Mouse (Mus musculus) stomach, embryonic 15.5 days (tissue): Measurements from ENCODE around the gene Rab3c. TPM values are rescaled to one million over a fixed set of nuclear protein-coding genes. Genes with fewer than 3 reads are reported as not detected.

Experiments
- ATAC-seq: fragments of 200-750 bp; cut with Nextera tagmentation; 2 replicates; pipeline ENCODE4 v1.8.0; 2017; ENCODE audit warnings: low read depth, moderate number of reproducible peaks, moderate TSS enrichment; ENCODE audit not compliant: insufficient read depth, low FRiP score
- H3K27ac ChIP-seq: fragments of 300-500 bp; sonication (generic); 2 replicates; pipeline ENCODE4 v1.5.1; 2015; ENCODE audit warnings: mild to moderate bottlenecking, inconsistent platforms
- H3K27me3 ChIP-seq: fragments of 300-500 bp; sonication (generic); replicated peaks from 2 replicates; pipeline ENCODE4 v1.6.1; 2015; ENCODE audit warnings: inconsistent platforms
- H3K36me3 ChIP-seq: fragments of 300-500 bp; sonication (generic); 2 replicates; pipeline ENCODE4 v1.6.1; 2015; ENCODE audit warnings: inconsistent platforms
- H3K4me1 ChIP-seq: fragments of 300-500 bp; sonication (generic); 2 replicates; pipeline ENCODE4 v1.6.1; 2015; ENCODE audit warnings: inconsistent platforms
- H3K4me2 ChIP-seq: fragments of 300-500 bp; sonication (generic); 2 replicates; pipeline ENCODE4 v1.6.1; 2015; ENCODE audit warnings: mild to moderate bottlenecking, inconsistent platforms
- H3K4me3 ChIP-seq: fragments of 300-500 bp; sonication (generic); replicated peaks from 2 replicates; pipeline ENCODE4 v1.5.1; 2015; ENCODE audit warnings: inconsistent platforms
- H3K9ac ChIP-seq: fragments of 300-500 bp; sonication (generic); 2 replicates; pipeline ENCODE4 v1.6.1; 2015; ENCODE audit warnings: inconsistent platforms
- H3K9me3 ChIP-seq: fragments of 300-500 bp; sonication (generic); 2 replicates; pipeline ENCODE4 v1.6.1; 2016; ENCODE audit warnings: inconsistent platforms
- WGBS: fragments of 180-500 bp; shearing (Covaris S2); methylation state at CpG from one replicate; pipeline ENCODE4 v1.1.7; 2015; 5-methylcytosine and 5-hydroxymethylcytosine counted together
- polyA plus RNA-seq: library from polyadenylated mRNA; unstranded; fragments of >200 nt; fragmentation: Nextera tagmentation; extraction: Ambion mirVana; gene quantifications from 2 replicates; pipeline ENCODE4 v1.2.1, GENCODE M21; 2015

Gene Rab3c
- polyA plus RNA-seq, 1 experiment from 2014 or later = 4.8 TPM

- Histone ChIP-seq H3K27me3 (no peaks in the 10 kb centered on the region), H3K9ac (no peak overlapping the region), H3K36me3 (no peaks in the 10 kb centered on the region), H3K9me3 (no peaks in the 10 kb centered on the region), H3K4me1 (no peaks in the 10 kb centered on the region), H3K27ac (no peak overlapping the region), H3K4me2 (no peak overlapping the region), H3K4me3 (no peak overlapping the region)
- WGBS = 78% methylated on average over 2 of the region's 2 CpGs
- no peak for ATAC-seq
Observed at GRCm38 (mm10) chr13:110248481-110248880, 32.3 kb downstream of the Rab3c start.

GRCm38 (mm10) chr13:110238970-110239369 is 41.8 kb downstream of the Rab3c start:
- ATAC-seq = no peak
- Histone ChIP-seq H3K27me3 (no peaks in the 10 kb centered on the region), H3K9ac (no peak overlapping the region), H3K36me3 (no peaks in the 10 kb centered on the region), H3K4me3 (no peak overlapping the region), H3K4me2 (no peak overlapping the region), H3K27ac (no peak overlapping the region), H3K9me3 (no peaks in the 10 kb centered on the region), H3K4me1 (0 out of 2 replicates have a peak, but pooled peaks cover 4% of the 10 kb centered on the region)
- WGBS = 19% methylated on average over 3 of the region's 3 CpGs

GRCm38 (mm10) chr13:110237209-110237935 is 43.4 kb downstream of the Rab3c start:
- 12% methylated on average over 10 of the region's 10 CpGs for WGBS
- no peaks in the 10 kb centered on the region for H3K36me3 ChIP-seq
- H3K9me3 ChIP-seq = no peaks in the 10 kb centered on the region
- no peak overlapping the region for H3K4me3 ChIP-seq
- no peak overlapping the region for H3K27ac ChIP-seq
- H3K9ac ChIP-seq = no peak overlapping the region
- H3K4me1 ChIP-seq = 0 out of 2 replicates have a peak, but pooled peaks cover 4% of the 10 kb centered on the region
- H3K4me2 ChIP-seq = no peak overlapping the region
- ATAC-seq = no peak
- no peaks in the 10 kb centered on the region for H3K27me3 ChIP-seq

- H3K9me3 ChIP-seq = no peaks in the 10 kb centered on the region
- no peak overlapping the region for H3K27ac ChIP-seq
- no peaks in the 10 kb centered on the region for H3K36me3 ChIP-seq
- no peak overlapping the region for H3K4me3 ChIP-seq
- ATAC-seq = no peak
- 0 out of 2 replicates have a peak, but pooled peaks cover 4% of the 10 kb centered on the region for H3K4me1 ChIP-seq
- no peak overlapping the region for H3K9ac ChIP-seq
- WGBS = 94% methylated on average over 5 of the region's 5 CpGs
- no peak overlapping the region for H3K4me2 ChIP-seq
- no peaks in the 10 kb centered on the region for H3K27me3 ChIP-seq
Observed at GRCm38 (mm10) chr13:110233364-110233763, 47.4 kb downstream of the Rab3c start.

GRCm38 (mm10) chr13:110231086-110231688 is 49.6 kb downstream of the Rab3c start:
- Histone ChIP-seq H3K9ac (no peak overlapping the region), H3K36me3 (no peaks in the 10 kb centered on the region), H3K4me3 (no peak overlapping the region), H3K27me3 (no peaks in the 10 kb centered on the region), H3K4me1 (no peaks in the 10 kb centered on the region), H3K27ac (no peak overlapping the region), H3K9me3 (no peaks in the 10 kb centered on the region), H3K4me2 (no peak overlapping the region)
- WGBS = 53% methylated on average over 5 of the region's 5 CpGs
- ATAC-seq = no peak

GRCm38 (mm10) chr13:110230046-110230445 is 50.8 kb downstream of the Rab3c start:
- no peak for ATAC-seq
- WGBS = 77% methylated on average over 4 of the region's 4 CpGs

GRCm38 (mm10) chr13:110219195-110219594 is 61.6 kb downstream of the Rab3c start:
- H3K9ac ChIP-seq = no peak overlapping the region
- H3K27me3 ChIP-seq = no peaks in the 10 kb centered on the region
- no peaks in the 10 kb centered on the region for H3K4me1 ChIP-seq
- H3K9me3 ChIP-seq = no peaks in the 10 kb centered on the region
- 82% methylated on average over 7 of the region's 7 CpGs for WGBS
- no peaks in the 10 kb centered on the region for H3K36me3 ChIP-seq
- ATAC-seq = no peak
- no peak overlapping the region for H3K4me3 ChIP-seq
- no peak overlapping the region for H3K27ac ChIP-seq
- H3K4me2 ChIP-seq = no peak overlapping the region

More at GRCm38 (mm10) chr13:110230046-110230445, 50.8 kb downstream of the Rab3c start:
- Histone ChIP-seq H3K36me3 (no peaks in the 10 kb centered on the region), H3K9ac (no peak overlapping the region), H3K9me3 (no peaks in the 10 kb centered on the region), H3K4me1 (no peaks in the 10 kb centered on the region), H3K4me3 (no peak overlapping the region), H3K4me2 (no peak overlapping the region), H3K27me3 (no peaks in the 10 kb centered on the region), H3K27ac (no peak overlapping the region)

- no peak overlapping the region for H3K9ac ChIP-seq
- H3K4me2 ChIP-seq = no peak overlapping the region
- no peaks in the 10 kb centered on the region for H3K36me3 ChIP-seq
- H3K4me3 ChIP-seq = no peak overlapping the region
- no peaks in the 10 kb centered on the region for H3K9me3 ChIP-seq
- no peaks in the 10 kb centered on the region for H3K27me3 ChIP-seq
- no peaks in the 10 kb centered on the region for H3K4me1 ChIP-seq
- no peak for ATAC-seq
- no peak overlapping the region for H3K27ac ChIP-seq
- WGBS = 71% methylated on average over 4 of the region's 4 CpGs
Observed at GRCm38 (mm10) chr13:110218497-110218896, 62.3 kb downstream of the Rab3c start.

- Histone ChIP-seq H3K4me1 (no peaks in the 10 kb centered on the region), H3K4me3 (no peak overlapping the region), H3K36me3 (no peaks in the 10 kb centered on the region), H3K9me3 (no peaks in the 10 kb centered on the region), H3K9ac (no peak overlapping the region), H3K4me2 (no peak overlapping the region), H3K27ac (no peak overlapping the region), H3K27me3 (no peaks in the 10 kb centered on the region)
- ATAC-seq = peak; percentile 91
- 63% methylated on average over 8 of the region's 8 CpGs for WGBS
Observed at GRCm38 (mm10) chr13:110211526-110212075, 69.2 kb downstream of the Rab3c start.

- H3K9me3 ChIP-seq = no peaks in the 10 kb centered on the region
- H3K9ac ChIP-seq = no peak overlapping the region
- H3K36me3 ChIP-seq = no peaks in the 10 kb centered on the region
- H3K4me3 ChIP-seq = no peak overlapping the region
- no peaks in the 10 kb centered on the region for H3K4me1 ChIP-seq
- 83% methylated on average over 5 of the region's 5 CpGs for WGBS
- H3K27me3 ChIP-seq = no peaks in the 10 kb centered on the region
- no peak for ATAC-seq
- H3K27ac ChIP-seq = no peak overlapping the region
- H3K4me2 ChIP-seq = no peak overlapping the region
Observed at GRCm38 (mm10) chr13:110198906-110199305, 81.9 kb downstream of the Rab3c start.

- H3K4me2 ChIP-seq = no peak overlapping the region
- no peak overlapping the region for H3K27ac ChIP-seq
- H3K27me3 ChIP-seq = no peaks in the 10 kb centered on the region
- no peak overlapping the region for H3K4me3 ChIP-seq
- 52% methylated on average over 1 of the region's 1 CpGs for WGBS
- no peaks in the 10 kb centered on the region for H3K4me1 ChIP-seq
- H3K9ac ChIP-seq = no peak overlapping the region
- no peaks in the 10 kb centered on the region for H3K9me3 ChIP-seq
- H3K36me3 ChIP-seq = no peaks in the 10 kb centered on the region
- ATAC-seq = no peak
Observed at GRCm38 (mm10) chr13:110190039-110190438, 90.8 kb downstream of the Rab3c start.

- Histone ChIP-seq H3K36me3 (no peaks in the 10 kb centered on the region), H3K27me3 (no peaks in the 10 kb centered on the region), H3K9me3 (no peaks in the 10 kb centered on the region), H3K4me2 (no peak overlapping the region), H3K4me3 (no peak overlapping the region), H3K27ac (no peak overlapping the region), H3K9ac (no peak overlapping the region), H3K4me1 (no peaks in the 10 kb centered on the region)
- WGBS = 73% methylated on average over 4 of the region's 4 CpGs
- no peak for ATAC-seq
Observed at GRCm38 (mm10) chr13:110184963-110185685, 95.7 kb downstream of the Rab3c start.
